Mouse (Mus musculus) liver, embryonic 13.5 days (tissue): ENCODE measurements at regions not wholly inside any gene's neighbourhood (a gene's known extent, or its start where the extent isn't known, plus 50 kb on each side); places are given as distances from the start of the nearest gene placed in this dataset.

Experiments
- ATAC-seq: fragments of 200-750 bp; cut with Nextera tagmentation; 2 replicates; pipeline ENCODE4 v1.8.0; 2017; ENCODE audit warnings: low read depth, mild to moderate bottlenecking, moderate number of reproducible peaks, moderate library complexity
- DNase-seq: peaks from one replicate; pipeline ENCODE4 v3.0.0; 2022
- H3K27ac ChIP-seq: fragments of 300-500 bp; sonication (generic); 2 replicates; pipeline ENCODE4 v1.5.1; 2015; ENCODE audit warnings: moderate library complexity, mild to moderate bottlenecking, inconsistent platforms
- H3K27me3 ChIP-seq: fragments of 300-500 bp; sonication (generic); 2 replicates; pipeline ENCODE4 v1.6.1; 2015; ENCODE audit warnings: mild to moderate bottlenecking, inconsistent platforms
- H3K36me3 ChIP-seq: fragments of 300-500 bp; sonication (generic); 2 replicates; pipeline ENCODE4 v1.6.1; 2015; ENCODE audit warnings: mild to moderate bottlenecking, inconsistent platforms
- H3K4me1 ChIP-seq: fragments of 300-500 bp; sonication (generic); replicated peaks from 2 replicates; pipeline ENCODE4 v1.6.1; 2015; ENCODE audit warnings: inconsistent platforms
- H3K4me2 ChIP-seq: fragments of 300-500 bp; sonication (generic); 2 replicates; pipeline ENCODE4 v1.6.1; 2015; ENCODE audit warnings: inconsistent platforms, mild to moderate bottlenecking, moderate library complexity
- H3K4me3 ChIP-seq: fragments of 300-500 bp; sonication (generic); replicated peaks from 2 replicates; pipeline ENCODE4 v1.5.1; 2015; ENCODE audit warnings: mild to moderate bottlenecking, inconsistent platforms
- H3K9ac ChIP-seq: fragments of 300-500 bp; sonication (generic); 2 replicates; pipeline ENCODE4 v1.6.1; 2015; ENCODE audit warnings: mild to moderate bottlenecking, inconsistent platforms
- H3K9me3 ChIP-seq: fragments of 300-500 bp; sonication (generic); replicated peaks from 2 replicates; pipeline ENCODE4 v1.6.1; 2016; ENCODE audit warnings: inconsistent platforms
- WGBS: fragments of 180-500 bp; shearing (Covaris S2); methylation state at CpG from one replicate; pipeline ENCODE4 v1.1.7; 2015; ENCODE audit not compliant: insufficient replicate concordance; 5-methylcytosine and 5-hydroxymethylcytosine counted together

DNA sequence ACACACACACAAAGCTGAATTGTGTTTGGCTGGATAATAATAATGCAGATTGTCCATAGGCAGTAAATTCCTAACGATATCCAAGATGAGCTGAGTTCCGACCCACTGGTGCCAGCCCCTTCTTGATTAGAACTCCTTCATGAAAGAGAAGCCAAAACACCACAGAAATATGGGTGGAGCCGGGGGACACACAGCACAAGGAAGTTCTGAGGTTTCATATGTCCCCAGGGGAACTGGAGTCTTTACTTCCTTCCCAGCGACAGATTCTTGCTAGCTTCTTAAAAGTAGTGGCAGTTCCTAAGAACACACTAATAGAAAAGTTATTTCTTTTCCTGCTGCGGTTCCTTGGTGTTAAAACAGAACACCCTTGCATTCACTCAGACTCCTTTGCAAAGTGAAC lies 51.4 kb upstream of the Nabp1 start:
- Histone ChIP-seq H3K4me3 (no peak overlapping the region), H3K36me3 (no peaks in the 10 kb centered on the region), H3K27ac (peak overlapping the region; percentile 40), H3K4me1 (peaks cover 19% of the 10 kb centered on the region), H3K27me3 (no peaks in the 10 kb centered on the region), H3K9me3 (no peaks in the 10 kb centered on the region), H3K4me2 (no peak overlapping the region), H3K9ac (no peak overlapping the region)
- DNase-seq: no peak
- WGBS: 31% methylated on average over 5 of the region's 5 CpGs
- no peak for ATAC-seq

DNA sequence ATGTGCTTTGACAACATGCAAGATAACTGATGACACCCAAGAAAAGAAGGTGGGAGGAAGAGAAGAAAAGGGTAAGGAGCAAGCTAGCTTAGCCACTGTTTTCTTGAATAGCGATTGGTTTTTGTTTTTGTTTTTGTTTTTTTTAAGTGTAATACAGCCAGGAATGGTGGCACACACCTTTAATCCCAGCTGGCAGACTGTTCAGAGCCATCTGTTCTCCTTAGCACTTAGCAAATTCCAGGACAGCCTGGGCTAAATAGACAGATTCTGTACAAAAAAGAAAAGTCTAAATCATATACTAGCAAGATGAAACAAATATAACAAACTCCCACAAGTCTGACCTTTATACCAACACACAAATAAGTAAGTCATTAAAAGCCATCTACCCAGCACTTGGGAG lies 50.4 kb upstream of the Nabp1 start:
- ATAC-seq: no peak

More for the DNA sequence above, 50.4 kb upstream of the Nabp1 start:
- DNase-seq: no peak
- Histone ChIP-seq H3K9me3 (no peaks in the 10 kb centered on the region), H3K27me3 (no peaks in the 10 kb centered on the region), H3K9ac (no peak overlapping the region), H3K36me3 (no peaks in the 10 kb centered on the region), H3K4me2 (no peak overlapping the region), H3K4me3 (no peak overlapping the region), H3K4me1 (peaks cover 19% of the 10 kb centered on the region), H3K27ac (no peak overlapping the region)
- WGBS: 54% methylated on average over 1 of the region's 1 CpGs
